Mouse (Mus musculus): ENCODE measurements around the gene Arl6. TPM values are rescaled to one million over a fixed set of nuclear protein-coding genes. Genes with fewer than 3 reads are reported as not detected.

Gene Arl6
- 5.2 TPM for polyA plus RNA-seq (2017; shearing (Covaris generic))

DNA sequence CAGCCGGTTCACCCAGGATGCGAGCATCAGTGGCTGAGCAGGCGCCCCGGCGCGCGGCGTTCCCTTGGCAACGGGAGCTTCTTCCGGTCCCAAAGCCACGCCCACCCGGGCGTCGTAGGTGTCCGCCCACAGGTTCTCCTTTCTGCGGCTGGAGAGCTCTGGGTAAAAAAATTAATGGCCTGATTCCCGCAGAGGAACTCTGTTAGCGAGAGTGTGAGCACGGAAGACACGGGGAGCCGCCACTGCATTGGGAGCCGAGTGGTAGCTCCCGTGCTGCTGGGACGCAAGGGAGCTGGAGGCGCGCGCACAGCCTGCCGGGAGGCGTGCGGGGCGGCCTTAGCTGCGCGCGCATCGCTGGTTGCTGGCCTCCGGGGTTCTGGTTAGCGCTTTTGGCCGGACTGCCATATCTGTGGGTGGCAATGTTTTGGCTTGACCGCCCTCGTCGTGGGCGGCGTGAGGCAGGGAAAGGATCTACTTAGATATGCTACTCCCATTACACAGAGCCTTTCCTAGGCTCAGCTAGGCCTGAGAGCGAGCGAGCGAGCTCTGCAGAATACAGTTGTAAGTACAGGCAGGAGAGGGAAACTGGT, at the start of gene Arl6:
Gene Arl6 (minus strand): TSS at position 290 of the 590 bp plus-strand sequence.

DNA sequence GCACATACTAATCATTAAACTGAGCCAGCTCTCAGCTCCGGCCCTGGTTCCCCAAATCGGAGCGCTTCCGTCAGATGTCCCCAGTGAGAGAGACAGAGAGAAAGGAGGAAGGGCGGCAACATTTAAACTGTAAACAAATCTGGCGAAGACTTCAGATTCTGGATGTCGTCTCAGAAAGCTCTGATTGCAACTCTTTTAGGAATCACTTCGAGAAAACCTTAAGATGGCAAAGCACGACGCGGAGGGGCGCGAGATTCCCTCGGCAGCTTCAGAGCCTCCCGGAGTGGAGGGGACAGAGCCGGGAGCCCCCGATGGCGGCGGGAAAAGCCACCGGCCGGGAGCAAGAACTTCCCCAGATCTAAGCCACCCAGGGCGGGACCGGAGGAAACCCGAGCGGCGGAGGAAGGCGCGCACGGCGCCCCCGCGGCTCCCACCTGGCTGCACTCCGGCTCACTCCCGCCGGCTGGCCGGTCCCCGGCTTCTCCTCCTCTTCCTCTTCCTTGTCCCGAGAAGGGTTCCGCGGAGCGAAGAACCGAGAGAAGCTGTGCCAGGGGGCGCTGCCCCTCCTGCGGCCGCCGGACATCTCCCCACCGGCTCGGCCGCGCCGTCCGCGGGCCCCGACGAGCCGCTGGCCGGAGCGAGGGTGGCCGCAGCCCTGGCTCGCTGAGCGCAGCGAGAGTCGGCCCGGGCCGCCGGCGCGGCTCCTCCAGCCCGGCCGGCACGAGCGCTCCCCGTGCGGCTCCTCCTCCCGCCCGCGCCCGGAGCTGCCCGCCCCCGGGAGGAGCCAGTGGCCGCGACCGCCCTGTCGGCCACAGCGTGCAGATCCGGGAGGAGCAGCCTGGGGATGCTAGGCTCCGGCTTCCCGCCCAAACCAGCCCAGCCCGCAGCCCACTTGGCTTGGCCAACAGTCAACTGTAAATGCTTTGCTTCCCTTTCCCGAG, 38.6 kb downstream of the Arl6 start, which contains the start of gene Crybg3:
Gene Crybg3 (minus strand): TSS at position 669 of the 941 bp plus-strand sequence.

Other genes with a start within 250 kb of the Arl6 start
- not detected for gene Gabrr3, start 232.1 kb downstream of the Arl6 start, polyA plus RNA-seq (2017; shearing (Covaris generic))
- gene Riox2, start 167.6 kb downstream of the Arl6 start, polyA plus RNA-seq (2017; shearing (Covaris generic)): 70.8 TPM
- gene Crybg3, start 38.4 kb downstream of the Arl6 start, polyA plus RNA-seq (2017; shearing (Covaris generic)): 9.6 TPM

Data from effector memory CD4-positive, alpha-beta T cell, adult 7 months (primary cell).